Mouse (Mus musculus) myocyte (in vitro differentiated cells): ENCODE results near the gene Gspt1.
"Not testable (repeated sequence)": the region's sequence is repeated elsewhere in the genome, so short reads cannot be mapped to it uniquely, and the experiment has no call there.

Experiments
- POLR2A ChIP-seq: IDR thresholded peaks from one replicate; pipeline ENCODE4 v1.6.1; 2011; ENCODE audit warnings: low read depth, mild to moderate bottlenecking, control low read depth, moderate library complexity; ENCODE audit not compliant: insufficient read length
- REST ChIP-seq: IDR thresholded peaks from one replicate; pipeline ENCODE4 v1.6.1; 2011; ENCODE audit warnings: mild to moderate bottlenecking, control low read depth, moderate library complexity; ENCODE audit not compliant: insufficient read depth, insufficient read length
- USF1 ChIP-seq: IDR thresholded peaks from one replicate; pipeline ENCODE4 v1.6.1; 2011; ENCODE audit warnings: low read depth, mild to moderate bottlenecking, control low read depth, moderate library complexity

- not testable (repeated sequence) for TF ChIP-seq POLR2A, USF1, REST
Observed at GRCm38 (mm10) chr16:11288873-11289272, 34.7 kb upstream of the Gspt1 start.
